Mouse (Mus musculus) kidney, adult 2 months (tissue): Measurements from ENCODE around the gene Ptpn3.

ENCODE experiments used
- CTCF ChIP-seq: fragments of 200-500 bp; conservative IDR thresholded peaks from 2 replicates; pipeline ENCODE4 v1.5.1; 2011; ENCODE audit warnings: low read depth, mild to moderate bottlenecking, control low read depth, low read length, moderate library complexity, mixed read lengths; ENCODE audit not compliant: insufficient read depth, insufficient read length
- POLR2A ChIP-seq: fragments of 200-500 bp; IDR thresholded peaks from one replicate; pipeline ENCODE4 v1.6.1; 2011; ENCODE audit warnings: low read depth, low read length, control low read depth

- no peak for TF ChIP-seq CTCF
- no peak for TF ChIP-seq POLR2A
Measured at GRCm38 (mm10) chr4:57311750-57312149, 10.1 kb upstream of the Ptpn3 start.
